Mouse (Mus musculus) cerebellum, adult 9-10 months (tissue): Measurements from ENCODE around the gene Gm10160.
"Not testable (repeated sequence)": the region's sequence is repeated elsewhere in the genome, so short reads cannot be mapped to it uniquely, and the experiment has no call there.

ENCODE experiments used
- DNase-seq: peaks from one replicate; pipeline ENCODE4 v3.0.0; 2022

The Gm10160 gene

DNA sequence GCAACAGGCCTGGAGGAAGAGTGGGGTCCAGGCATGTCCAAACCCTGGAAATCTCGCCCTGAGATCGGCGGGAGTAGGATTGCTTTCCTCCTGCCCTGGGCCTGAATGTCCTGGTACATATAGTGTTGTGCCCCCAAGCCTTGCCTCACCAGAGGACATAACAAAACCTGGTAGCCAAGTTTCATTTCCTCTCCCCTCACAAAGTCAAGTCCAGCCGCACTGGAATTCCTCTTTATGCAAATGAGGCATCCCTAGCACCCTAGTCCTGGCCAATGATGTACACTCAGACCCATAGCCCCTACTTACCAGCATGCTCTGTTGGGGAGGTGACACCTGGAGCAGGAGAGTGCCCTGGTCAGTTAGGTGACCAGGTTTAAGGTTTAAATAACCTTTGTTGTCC, 627 bp upstream of the Gm10160 start:
- no peak for DNase-seq

DNA sequence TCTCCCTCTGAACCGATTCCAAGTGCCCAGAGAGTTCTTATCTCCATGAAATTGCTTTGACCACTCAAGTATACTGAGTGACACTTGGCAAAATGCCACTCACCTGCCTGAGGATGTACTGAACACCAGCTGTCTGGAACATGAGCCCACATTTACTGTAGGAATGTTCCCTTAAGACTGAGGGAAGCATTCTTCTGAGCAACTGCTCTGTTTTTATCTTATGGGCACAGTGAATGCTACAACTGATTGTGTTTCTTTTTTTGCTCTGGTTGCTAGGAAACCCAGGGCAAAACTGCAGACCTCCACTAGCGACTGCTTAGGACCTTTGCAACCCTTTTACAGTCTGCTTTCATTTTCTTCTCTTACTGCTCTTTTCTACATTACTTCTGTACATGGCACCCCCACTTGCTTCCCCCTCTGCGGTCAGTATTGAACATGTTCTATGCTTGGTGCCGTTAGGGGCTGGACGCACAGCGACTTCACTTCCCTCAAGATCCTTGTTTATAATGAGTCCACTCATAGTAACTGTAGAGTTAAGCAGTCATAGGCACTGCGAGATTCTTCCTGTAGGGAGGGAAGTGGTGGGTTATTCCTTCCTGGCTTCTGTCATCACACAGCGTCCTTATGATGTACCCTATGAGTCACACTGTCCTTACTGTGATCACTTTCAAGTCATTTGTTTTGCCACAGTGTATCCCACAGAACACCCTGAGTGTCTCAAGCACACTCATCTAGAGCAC, 856 bp downstream of the Gm10160 start:
- no peak for DNase-seq

DNA sequence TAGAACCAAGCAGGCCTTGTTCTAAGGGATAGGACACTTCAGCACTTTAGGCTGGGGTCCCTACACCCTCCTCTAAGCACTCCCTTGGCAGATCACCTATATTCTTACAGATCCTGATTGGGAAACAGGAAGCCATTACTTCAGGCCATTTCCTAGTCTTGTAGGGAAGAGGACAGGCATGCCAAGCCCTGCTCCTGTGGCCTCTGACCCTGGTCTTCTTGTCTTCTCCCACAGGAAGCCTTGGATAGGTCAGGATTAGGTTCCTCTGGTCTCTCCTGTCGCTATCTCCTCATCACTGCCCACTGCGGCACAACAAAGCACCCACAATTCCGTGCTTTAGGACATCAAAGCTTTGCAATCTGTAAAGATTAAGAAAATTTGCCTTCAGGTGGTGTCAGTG, 3.9 kb downstream of the Gm10160 start:
- no peak for DNase-seq

GRCm38 (mm10) chr7:81850171-81850570, 5.4 kb downstream of the Gm10160 start:
- no peak for DNase-seq

DNA sequence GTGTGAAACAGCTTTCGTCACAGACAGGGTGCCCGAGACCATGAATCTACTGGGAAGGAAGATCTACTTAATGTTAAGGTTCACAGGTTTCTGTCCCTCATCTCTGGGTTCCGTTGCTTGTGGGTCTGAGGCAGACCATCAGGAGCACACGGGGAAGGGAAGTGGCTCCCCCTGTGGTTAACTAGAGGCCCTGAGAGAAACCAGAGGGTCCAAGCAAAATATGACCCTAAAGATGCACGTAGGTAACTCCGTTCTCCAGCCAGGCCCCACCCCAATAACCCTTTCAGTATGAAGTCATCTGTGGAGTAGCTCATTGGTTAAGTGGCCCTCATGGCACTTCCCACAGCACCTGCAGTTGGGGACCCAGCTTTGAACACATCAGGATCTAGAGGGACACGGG, 6.0 kb downstream of the Gm10160 start:
- no peak for DNase-seq

DNA sequence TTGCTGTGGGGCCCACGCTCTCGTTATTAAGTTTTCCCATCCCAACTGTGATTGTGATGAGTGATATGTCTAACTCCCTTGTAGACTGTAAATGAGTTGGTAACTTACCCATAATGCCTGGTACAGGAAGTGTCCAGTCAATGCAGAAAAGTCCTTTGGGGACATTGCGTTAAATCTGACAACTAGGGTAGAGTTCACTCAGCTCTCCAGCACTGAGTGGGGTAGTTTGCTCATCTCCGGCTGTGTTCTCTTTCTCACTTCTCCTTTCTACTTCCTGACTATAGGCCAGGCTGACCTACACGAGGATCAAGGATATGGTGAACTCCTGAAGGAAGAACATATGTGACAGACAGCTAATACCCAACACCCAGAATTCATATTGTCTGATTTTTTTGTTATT, 6.4 kb downstream of the Gm10160 start:
- no peak for DNase-seq

- peak; percentile 57 for DNase-seq
Measured at GRCm38 (mm10) chr7:81847777-81848176, 7.8 kb downstream of the Gm10160 start.

DNA sequence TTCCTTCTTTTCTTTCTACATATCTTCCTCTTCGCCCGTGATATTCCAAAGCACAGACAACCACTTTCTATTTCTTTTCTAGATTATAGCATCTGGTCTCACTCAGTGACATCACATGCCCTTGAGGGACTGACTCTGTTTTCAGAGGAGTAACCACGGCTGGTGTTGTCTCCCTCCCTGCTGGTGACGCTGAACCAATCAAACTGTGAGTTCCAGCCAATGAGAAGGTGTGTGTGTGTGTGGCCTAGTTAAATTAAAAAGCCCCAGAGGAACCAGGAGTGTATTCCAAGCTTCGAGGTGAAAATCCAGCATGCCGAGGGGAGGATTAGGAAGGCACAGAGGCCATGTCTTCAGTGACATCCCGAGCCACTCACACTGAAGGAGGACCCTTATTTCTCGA, 8.6 kb downstream of the Gm10160 start:
- DNase-seq, result no peak

DNA sequence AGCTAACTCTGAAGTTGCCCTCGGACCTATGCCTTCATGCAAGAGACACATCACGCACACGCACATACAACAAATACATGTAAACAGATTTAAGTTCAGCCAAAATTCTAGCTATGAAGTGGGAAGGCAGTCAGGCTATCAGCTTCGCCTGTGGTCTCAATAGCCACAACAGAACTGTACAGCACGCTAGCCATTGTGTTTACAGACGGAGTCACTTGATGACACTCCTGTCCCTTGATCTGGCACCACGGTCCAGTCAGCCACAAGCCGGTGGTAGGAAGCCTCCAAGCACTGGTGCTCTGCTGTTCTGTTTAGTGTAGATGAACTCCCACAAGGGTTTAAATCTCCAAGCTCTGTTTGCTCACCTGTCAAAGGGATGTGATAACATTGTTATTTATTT, 9.6 kb downstream of the Gm10160 start:
- no peak for DNase-seq

DNA sequence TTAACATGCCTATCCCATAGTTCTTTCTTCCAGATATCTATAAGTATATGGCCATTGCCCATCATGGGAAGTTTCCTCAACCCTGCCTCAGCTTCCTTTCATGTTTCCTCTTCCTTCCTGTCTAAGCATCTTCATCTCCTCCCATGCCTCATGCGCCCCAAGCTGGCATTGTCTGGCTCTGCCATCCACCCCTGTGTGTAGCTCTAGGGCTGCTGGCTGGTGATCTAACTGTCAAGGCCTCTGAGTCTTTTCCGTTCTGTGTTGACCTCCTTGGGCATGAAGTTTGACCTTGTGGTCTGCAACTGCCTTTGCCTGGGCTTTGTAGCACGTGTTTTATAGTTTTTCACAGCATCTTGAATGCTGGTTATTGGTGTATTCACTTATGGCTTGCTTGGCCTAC, 10.3 kb downstream of the Gm10160 start:
- DNase-seq, result no peak

DNA sequence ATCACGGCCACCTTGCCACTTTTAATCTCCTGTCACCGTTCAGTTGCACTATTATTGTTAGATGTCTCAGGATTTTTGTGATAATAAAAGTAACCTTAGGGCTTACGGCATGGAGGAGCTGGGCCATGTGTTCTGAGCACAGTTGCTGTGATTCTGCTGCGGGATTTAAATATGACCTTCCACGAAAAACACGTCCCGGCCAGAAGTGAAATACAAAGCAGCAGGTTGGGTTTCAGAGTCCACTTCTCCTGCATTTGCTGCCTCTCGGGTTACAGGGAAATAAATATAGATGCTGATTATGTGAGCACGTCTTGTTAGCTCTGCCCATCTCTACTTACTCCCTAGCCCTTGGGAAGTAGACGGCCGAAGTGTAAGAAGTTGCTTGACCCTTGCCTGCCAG, 10.8 kb downstream of the Gm10160 start:
- DNase-seq, result no peak

- DNase-seq, result no peak
Measured at GRCm38 (mm10) chr7:81843903-81844302, 11.7 kb downstream of the Gm10160 start.

GRCm38 (mm10) chr7:81842998-81843397, 12.6 kb downstream of the Gm10160 start:
- no peak for DNase-seq

GRCm38 (mm10) chr7:81842141-81842540, 13.5 kb downstream of the Gm10160 start:
- no peak for DNase-seq

GRCm38 (mm10) chr7:81841439-81841838, 14.2 kb downstream of the Gm10160 start:
- DNase-seq, result no peak

- no peak for DNase-seq
Measured at GRCm38 (mm10) chr7:81840661-81841181, 14.9 kb downstream of the Gm10160 start.

DNA sequence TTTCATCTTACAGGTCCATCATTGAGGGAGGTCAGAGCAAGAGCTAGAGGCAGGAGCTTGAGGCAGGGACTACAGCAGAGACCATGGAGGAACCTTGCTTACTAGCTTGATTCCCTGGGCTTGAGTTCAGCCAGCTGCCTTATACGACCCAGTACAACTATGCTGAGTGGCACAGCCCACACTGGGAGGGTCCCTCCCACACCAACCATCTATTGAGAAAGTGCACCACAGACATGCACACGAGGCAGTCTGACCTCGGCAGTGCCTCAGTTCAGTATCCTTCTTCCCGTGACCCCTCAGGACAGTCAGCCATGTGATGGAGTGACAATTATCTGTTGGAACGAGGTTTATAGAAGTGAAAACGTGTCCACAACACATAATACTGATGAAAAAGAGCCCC, 15.8 kb downstream of the Gm10160 start:
- no peak for DNase-seq

GRCm38 (mm10) chr7:81837771-81838170, 17.8 kb downstream of the Gm10160 start:
- not testable (repeated sequence) for DNase-seq

DNA sequence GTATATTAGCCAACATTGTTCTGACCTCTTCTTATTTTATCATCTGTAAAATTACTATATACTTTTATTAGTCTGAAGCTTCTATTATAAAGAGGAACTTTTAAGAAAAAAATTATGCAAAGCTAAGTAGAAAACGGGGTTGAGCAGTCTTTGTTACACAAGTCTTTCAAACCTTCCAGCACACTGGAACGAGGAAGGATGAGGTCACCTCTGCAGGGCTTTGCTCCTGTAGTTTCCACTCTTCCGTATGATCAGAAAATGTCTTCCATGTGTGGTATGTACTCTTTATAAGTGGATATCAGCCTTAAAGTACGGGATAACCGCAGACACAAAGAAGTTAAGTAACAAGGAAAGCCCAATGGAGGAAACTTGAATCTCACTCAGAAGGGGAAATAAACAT, 20.2 kb downstream of the Gm10160 start:
- DNase-seq, result no peak

DNA sequence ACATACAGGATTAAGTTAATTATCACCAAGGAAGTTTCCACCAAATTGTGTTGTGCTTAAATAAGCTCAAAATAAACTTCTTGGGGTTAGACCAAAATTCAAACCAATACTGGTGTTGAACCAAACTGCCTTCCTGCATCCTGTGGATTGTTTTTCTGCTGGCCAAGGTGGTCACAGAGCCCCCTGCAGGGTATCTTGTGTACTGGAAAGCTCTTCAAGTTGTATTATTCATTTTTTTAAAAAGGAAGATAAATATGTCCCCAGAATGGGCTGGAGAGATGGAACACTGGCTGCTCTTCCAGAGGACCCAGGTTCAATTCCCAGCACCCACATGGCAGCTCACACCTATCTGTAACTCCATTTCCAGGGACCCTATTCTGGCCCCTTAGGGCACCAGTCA, 20.7 kb downstream of the Gm10160 start:
- no peak for DNase-seq

DNA sequence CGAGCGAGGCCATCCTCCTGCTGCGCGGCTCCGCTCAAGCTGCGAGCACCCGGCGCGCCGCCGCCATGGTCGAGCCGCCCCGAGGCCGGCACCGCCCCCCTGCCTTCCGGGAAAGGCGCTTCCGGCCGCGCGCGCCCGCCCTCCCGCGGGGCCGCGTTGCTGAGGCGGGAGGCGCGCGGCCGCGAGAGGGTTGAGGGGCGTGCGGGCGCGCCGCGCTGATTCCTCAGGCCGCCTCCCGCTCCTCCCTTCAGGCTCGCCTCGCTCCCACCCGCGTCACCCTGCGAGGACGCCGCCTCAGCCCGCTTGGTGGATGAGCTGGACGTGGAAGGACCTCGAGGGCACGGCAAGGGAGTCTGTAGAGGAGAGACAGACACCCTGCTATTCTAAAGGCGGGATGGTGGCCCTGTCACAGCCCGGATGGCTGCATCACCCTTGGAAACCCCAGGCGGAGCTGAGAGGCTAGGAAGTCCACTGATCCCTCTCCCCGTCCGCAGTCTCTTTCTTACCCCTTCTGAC, 26.2 kb downstream of the Gm10160 start, which contains the start of gene Btbd1:
Gene Btbd1, minus strand, starts transcription at position 53 of the 516 bp plus-strand sequence.
- DNase-seq, result peak; percentile 59

- peak; percentile 48 for DNase-seq
Measured at GRCm38 (mm10) chr7:81828681-81829378, 26.8 kb downstream of the Gm10160 start.

DNA sequence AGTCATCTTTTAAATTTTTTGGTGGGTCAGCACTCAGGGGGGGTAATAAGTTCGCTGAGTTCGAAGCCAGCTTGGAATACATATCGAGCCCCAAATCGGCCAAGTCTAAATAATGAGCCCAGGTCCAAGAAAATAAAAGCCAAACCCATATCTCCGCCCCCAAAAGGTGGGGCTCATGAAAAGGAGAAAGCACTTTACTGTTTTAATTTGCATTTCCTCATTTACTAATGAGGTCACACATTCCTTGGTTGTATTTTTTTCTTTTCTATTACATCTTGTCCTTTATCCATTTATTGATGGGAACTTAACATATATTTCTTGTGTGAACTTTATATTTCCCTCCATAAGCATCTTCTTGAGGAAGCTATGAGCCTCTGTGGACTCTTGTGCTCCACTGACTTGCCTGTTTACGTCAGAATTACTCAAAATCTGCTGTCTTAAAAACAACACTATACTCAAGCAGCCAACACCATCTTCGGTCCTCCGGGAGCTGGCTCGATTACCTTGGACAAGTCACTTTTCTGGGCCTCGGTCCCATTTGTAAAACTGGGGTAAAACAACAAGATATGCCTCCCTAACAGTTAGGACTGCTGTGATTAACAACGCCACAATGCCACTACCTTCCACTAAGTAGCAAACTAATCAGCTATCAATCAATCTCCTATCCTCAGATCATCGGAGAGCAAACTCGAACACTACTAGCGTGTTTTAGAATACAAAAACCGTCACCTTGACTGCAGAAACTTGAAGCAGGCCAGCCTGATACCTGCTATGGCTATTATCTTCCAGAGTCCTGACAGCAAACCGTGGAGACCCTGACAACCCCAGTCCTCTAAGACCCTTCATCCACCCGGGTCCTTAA, 27.6 kb downstream of the Gm10160 start:
- no peak for DNase-seq
